Mouse (Mus musculus) liver, adult 2 months (tissue): ENCODE data around the gene Ap3d1.

Experiments
- CTCF ChIP-seq: fragments of 200-500 bp; IDR thresholded peaks from 2 replicates; pipeline ENCODE4 v1.5.1; 2011; ENCODE audit warnings: low read depth, low read length, control low read depth
- POLR2A ChIP-seq: fragments of 200-500 bp; IDR thresholded peaks from 2 replicates; pipeline ENCODE4 v1.6.1; 2011; ENCODE audit warnings: low read length, control low read depth; ENCODE audit not compliant: insufficient read depth; ENCODE audit errors: extremely low read depth

GRCm38 (mm10) chr10:80658194-80658840 lies 83.7 kb downstream of the Ap3d1 start:
- TF ChIP-seq POLR2A (no peak), CTCF (no peak)
